Mouse (Mus musculus): ENCODE results near the gene Capn15.

- TF ChIP-seq CTCF (IDR thresholded peaks at IDR 0.05) (no peak), EP300 (IDR thresholded peaks at IDR 0.05; ENCODE audit: insufficient read depth, low read depth, low read length) (no peak), POLR2A (IDR thresholded peaks at IDR 0.05; ENCODE audit: insufficient read depth, low read depth, low read length) (no peak)
These were observed 29.4 kb downstream of the Capn15 start for GRCm38 (mm10) chr17:25956201-25956600.

All from heart, adult 2 months (tissue).